Comparison of ENCODE assay signal across 8 mouse cellular contexts in genomic region chr13:23709714-23710373, GRCm38 (mm10). TPM values are rescaled to one million over a fixed set of nuclear protein-coding genes. Genes with fewer than 3 reads are reported as not detected.
DNase-seq lines count a peak whose midpoint lies in the region; ATAC-seq and TF ChIP-seq lines count a peak whose summit lies in the region.

No protein-coding gene starts in this region.

- H3K27me3 ChIP-seq in erythroblast, embryonic 14.5 days (ENCODE audit: control insufficient read depth), result peaks cover 45% of the 10 kb centered on the region
- H3K27me3 ChIP-seq in heart, embryonic 15.5 days, result no peaks in the 10 kb centered on the region
- H3K27me3 ChIP-seq in liver, embryonic 16.5 days (ENCODE audit: control insufficient read depth, insufficient read depth, low read depth, low read length), result no peaks in the 10 kb centered on the region; the same call in 1 of the 2 replicates
- H3K27me3 ChIP-seq in testis, adult 2 months (ENCODE audit: control insufficient read depth, insufficient read depth, low read length), result no peaks in the 10 kb centered on the region

- H3K4me3 ChIP-seq in erythroblast, embryonic 14.5 days (replicated peaks), result peak overlapping the region; percentile 58
- H3K4me3 ChIP-seq in heart, embryonic 15.5 days, result peak overlapping the region; percentile 56
- peak overlapping the region; percentile 54 for H3K4me3 ChIP-seq in liver, embryonic 16.5 days (ENCODE audit: low read depth, low read length)
- H3K4me3 ChIP-seq in testis, adult 2 months (ENCODE audit: control insufficient read depth, low read depth, low read length), result peak overlapping the region; percentile 79

- no peak for ATAC-seq in erythroblast, adult 5-6 weeks (replicated peaks; ENCODE audit: low FRiP score, poor library complexity, severe bottlenecking)
- ATAC-seq in heart, embryonic 15.5 days (replicated peaks; ENCODE audit: insufficient number of reproducible peaks, insufficient read depth, low FRiP score, low read depth), result no peak
- ATAC-seq in liver, embryonic 16.5 days (ENCODE audit: low read depth), result peak; percentile 19

- H3K27ac ChIP-seq in heart, embryonic 15.5 days, result peak overlapping the region; percentile 17
- peak overlapping the region; percentile 55 for H3K27ac ChIP-seq in liver, embryonic 16.5 days (ENCODE audit: low read length)
- peak overlapping the region; percentile 50 for H3K27ac ChIP-seq in testis, adult 2 months (ENCODE audit: control insufficient read depth, insufficient read depth, low read depth, low read length)

- 38% methylated on average over 15 of the region's 15 CpGs for WGBS in heart, embryonic 15.5 days
- 31% methylated on average over 14 of the region's 15 CpGs for WGBS in liver, embryonic 16.5 days (ENCODE audit: insufficient replicate concordance)

- H3K9ac ChIP-seq in heart, embryonic 15.5 days, result peak overlapping the region; percentile 56
- H3K9ac ChIP-seq in liver, embryonic 16.5 days (ENCODE audit: low read depth, low read length), result peak overlapping the region; percentile 52

- peak; percentile 44 for DNase-seq in MN1 (ENCODE audit: low spot score)
- DNase-seq in layer of hippocampus, postnatal 36 days, result no peak
- DNase-seq in layer of hippocampus, adult 18-20 months (ENCODE audit: low spot score in 2 of 2), result no peak

- TF ChIP-seq CTCF in testis, adult 2 months (IDR thresholded peaks at IDR 0.05; ENCODE audit: control insufficient read depth, insufficient read depth, insufficient replicate concordance, low read depth, low read length), result no peak

- H3K4me1 ChIP-seq in erythroblast, embryonic 14.5 days (ENCODE audit: control insufficient read depth), result peaks cover 7% of the 10 kb centered on the region
- H3K4me1 ChIP-seq in heart, embryonic 15.5 days (replicated peaks), result peaks cover 18% of the 10 kb centered on the region
- H3K4me1 ChIP-seq in liver, embryonic 16.5 days (ENCODE audit: control insufficient read depth, low read depth, low read length), result peaks cover 9% of the 10 kb centered on the region
- peaks cover 6% of the 10 kb centered on the region for H3K4me1 ChIP-seq in testis, adult 2 months (ENCODE audit: control insufficient read depth, insufficient read depth, low read length)

- no peaks in the 10 kb centered on the region for H3K36me3 ChIP-seq in erythroblast, embryonic 14.5 days (ENCODE audit: control insufficient read depth)
- no peaks in the 10 kb centered on the region for H3K36me3 ChIP-seq in heart, embryonic 15.5 days
- H3K36me3 ChIP-seq in liver, embryonic 16.5 days (ENCODE audit: control insufficient read depth, insufficient read depth), result no peaks in the 10 kb centered on the region
- H3K36me3 ChIP-seq in testis, adult 2 months (ENCODE audit: control insufficient read depth, insufficient read depth, low read length), result no peaks in the 10 kb centered on the region

- H3K4me2 ChIP-seq in heart, embryonic 15.5 days, result peak overlapping the region; percentile 87
- H3K4me2 ChIP-seq in liver, embryonic 16.5 days (ENCODE audit: low read depth, low read length), result peak overlapping the region; percentile 50

- H3K9me3 ChIP-seq in erythroblast, embryonic 14.5 days (ENCODE audit: control insufficient read depth, low read length), result no peaks in the 10 kb centered on the region
- no peaks in the 10 kb centered on the region for H3K9me3 ChIP-seq in heart, embryonic 15.5 days (replicated peaks)
- H3K9me3 ChIP-seq in liver, embryonic 16.5 days (replicated peaks; ENCODE audit: control insufficient read depth, low read length), result no peaks in the 10 kb centered on the region

- TF ChIP-seq POLR2A in testis, adult 2 months (IDR thresholded peaks at IDR 0.05; ENCODE audit: control insufficient read depth, low read depth, low read length), result no peak

RNA-seq across cellular contexts. Expression of gene Hfe, which starts 0.8 kb away (rescaled TPM):
- polyA plus RNA-seq in erythroblast, embryonic 14.5 days (2012), result 0.15 and 0.53 TPM in 2 replicates
- total RNA-seq in erythroblast, adult 5-6 weeks (2015; ENCODE audit: low replicate concordance), result 5.0 and 17.9 TPM in 2 replicates
- total RNA-seq in erythroblast, adult 5-6 weeks (2017; ENCODE audit: low replicate concordance), result 2.0 and 4.5 TPM in 2 replicates
- 10.3 and 13.6 TPM in 2 replicates for polyA plus RNA-seq in heart, embryonic 15.5 days (2015; fragmentation: Nextera tagmentation; extraction: Ambion mirVana)
- polyA plus RNA-seq in liver, embryonic 16.5 days (2015; fragmentation: Nextera tagmentation; extraction: Ambion mirVana), result 16.0 and 16.3 TPM in 2 replicates
- 5.2 and 6.1 TPM in 2 replicates for polyA plus RNA-seq in testis, adult 2 months (2012; rRNA removed)
- total RNA-seq in layer of hippocampus, postnatal 36 days (2021), result 1 to 10 TPM; 1.7 to 3.0 TPM
- total RNA-seq in layer of hippocampus, adult 18-20 months (2021), result 1 to 10 TPM; 4.1 to 4.2 TPM

RNA-seq across cellular contexts. Expression of gene Hist1h4c, which starts 11.6 kb away (rescaled TPM):
- polyA plus RNA-seq in erythroblast, embryonic 14.5 days (2012), result 0.93 and 3.0 TPM in 2 replicates
- total RNA-seq in erythroblast, adult 5-6 weeks (2015; ENCODE audit: low replicate concordance), result 59.8 and 77.5 TPM in 2 replicates
- total RNA-seq in erythroblast, adult 5-6 weeks (2017; ENCODE audit: low replicate concordance), result 249 and 402 TPM in 2 replicates
- polyA plus RNA-seq in heart, embryonic 15.5 days (2015; fragmentation: Nextera tagmentation; extraction: Ambion mirVana), result 2.4 and 2.7 TPM in 2 replicates
- polyA plus RNA-seq in liver, embryonic 16.5 days (2015; fragmentation: Nextera tagmentation; extraction: Ambion mirVana), result 6.3 and 8.9 TPM in 2 replicates
- 20.1 and 20.6 TPM in 2 replicates for polyA plus RNA-seq in testis, adult 2 months (2012; rRNA removed)
- total RNA-seq in layer of hippocampus, postnatal 36 days (2021), result 10 to 100 TPM; 95.4 to 98.7 TPM
- total RNA-seq in layer of hippocampus, adult 18-20 months (2021), result 100 to 1,000 TPM; 104 to 112 TPM

RNA-seq across cellular contexts. Expression of gene Hist1h1t, which starts 14.2 kb away (rescaled TPM):
- 0.10 TPM in 1 of 2 replicates, not detected in the other for polyA plus RNA-seq in erythroblast, embryonic 14.5 days (2012)
- total RNA-seq in erythroblast, adult 5-6 weeks (2015; ENCODE audit: low replicate concordance), result not detected in 2 replicates
- 1.9 and 2.0 TPM in 2 replicates for total RNA-seq in erythroblast, adult 5-6 weeks (2017; ENCODE audit: low replicate concordance)
- polyA plus RNA-seq in heart, embryonic 15.5 days (2015; fragmentation: Nextera tagmentation; extraction: Ambion mirVana), result 0.14 TPM in 1 of 2 replicates, not detected in the other
- polyA plus RNA-seq in liver, embryonic 16.5 days (2015; fragmentation: Nextera tagmentation; extraction: Ambion mirVana), result 0.13 TPM in 1 of 2 replicates, not detected in the other
- 22.2 and 24.8 TPM in 2 replicates for polyA plus RNA-seq in testis, adult 2 months (2012; rRNA removed)
- total RNA-seq in layer of hippocampus, postnatal 36 days (2021), result not detected
- not detected for total RNA-seq in layer of hippocampus, adult 18-20 months (2021)

RNA-seq across cellular contexts. Expression of gene Hist1h2bc, which starts 25.8 kb away (rescaled TPM):
- 17.5 and 20.6 TPM in 2 replicates for polyA plus RNA-seq in erythroblast, embryonic 14.5 days (2012)
- total RNA-seq in erythroblast, adult 5-6 weeks (2015; ENCODE audit: low replicate concordance), result 44.9 and 49.2 TPM in 2 replicates
- 164 and 206 TPM in 2 replicates for total RNA-seq in erythroblast, adult 5-6 weeks (2017; ENCODE audit: low replicate concordance)
- 51.8 and 52.1 TPM in 2 replicates for polyA plus RNA-seq in heart, embryonic 15.5 days (2015; fragmentation: Nextera tagmentation; extraction: Ambion mirVana)
- 202 and 220 TPM in 2 replicates for polyA plus RNA-seq in liver, embryonic 16.5 days (2015; fragmentation: Nextera tagmentation; extraction: Ambion mirVana)
- polyA plus RNA-seq in testis, adult 2 months (2012; rRNA removed), result 17.8 and 19.0 TPM in 2 replicates
- total RNA-seq in layer of hippocampus, postnatal 36 days (2021), result 10 to 100 TPM; 50.8 to 57.7 TPM
- total RNA-seq in layer of hippocampus, adult 18-20 months (2021), result 10 to 100 TPM; 53.5 to 63.1 TPM

RNA-seq across cellular contexts. Expression of gene Hist1h2ac, which starts 26.1 kb away (rescaled TPM):
- 1.1 and 2.1 TPM in 2 replicates for polyA plus RNA-seq in erythroblast, embryonic 14.5 days (2012)
- 5.6 and 12.3 TPM in 2 replicates for total RNA-seq in erythroblast, adult 5-6 weeks (2015; ENCODE audit: low replicate concordance)
- total RNA-seq in erythroblast, adult 5-6 weeks (2017; ENCODE audit: low replicate concordance), result 55.5 and 70.6 TPM in 2 replicates
- polyA plus RNA-seq in heart, embryonic 15.5 days (2015; fragmentation: Nextera tagmentation; extraction: Ambion mirVana), result 0.50 and 0.74 TPM in 2 replicates
- 1.2 and 1.5 TPM in 2 replicates for polyA plus RNA-seq in liver, embryonic 16.5 days (2015; fragmentation: Nextera tagmentation; extraction: Ambion mirVana)
- 0.20 and 0.26 TPM in 2 replicates for polyA plus RNA-seq in testis, adult 2 months (2012; rRNA removed)
- 1 to 10 TPM; 2.7 to 3.5 TPM for total RNA-seq in layer of hippocampus, postnatal 36 days (2021)
- total RNA-seq in layer of hippocampus, adult 18-20 months (2021), result 1 to 10 TPM; 2.3 to 3.4 TPM

Comparison
In these comparisons a context has a peak if more than half of its experiments do, and no peak if none do; other contexts are left out.
1. RNA of gene Hist1h1t, which starts 14.2 kb away (polyA plus RNA-seq): 22.2 to 24.8 TPM in testis, adult 2 months; 0.14 TPM in heart, embryonic 15.5 days, 0.10 TPM in erythroblast, embryonic 14.5 days and 0.13 TPM in liver, embryonic 16.5 days; every median in the first group is over 10 times any median in the second.
2. Peak in every context shown above with its lines, with median percentiles within 50 percentile points of each other: H3K4me3 ChIP-seq and H3K27ac ChIP-seq.